Comparison of ENCODE assay signal across 20 mouse cellular contexts in the genomic region with DNA sequence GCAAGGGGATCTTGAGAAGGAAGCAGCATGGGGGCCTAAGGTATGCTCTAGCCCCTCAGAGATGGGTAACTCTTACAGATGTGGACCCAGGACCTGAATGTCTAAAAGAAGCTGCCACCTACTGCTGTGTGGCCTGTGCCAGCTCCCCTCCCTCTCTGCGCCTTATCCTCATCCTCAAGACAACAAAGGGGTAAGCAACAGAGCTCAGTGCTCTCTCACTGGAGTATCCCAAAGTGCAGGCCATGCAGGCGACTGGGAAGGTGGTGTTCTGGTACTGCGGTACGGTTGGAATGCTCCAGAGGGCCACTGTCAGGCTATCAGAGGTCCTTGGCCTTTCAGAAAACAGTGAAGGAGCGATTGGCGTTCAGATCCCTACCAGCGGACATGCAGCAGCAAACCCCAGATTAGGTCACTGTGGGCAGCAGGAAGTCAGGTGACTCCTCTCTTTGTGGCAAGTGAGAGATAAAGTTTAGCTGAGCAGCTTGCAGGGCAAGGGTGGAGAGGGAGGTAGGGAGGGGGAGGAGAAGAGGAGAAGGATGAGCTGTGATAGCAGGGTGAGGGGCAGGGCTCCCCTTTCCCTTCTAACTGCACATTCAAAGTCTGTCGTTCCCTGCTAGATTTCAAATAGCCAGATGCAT. TPM values are rescaled to one million over a fixed set of nuclear protein-coding genes. Genes with fewer than 3 reads are reported as not detected.
A peak's percentile ranks its signal among the peaks of the same experiment; 100 is the strongest.
DNase-seq lines count a peak whose midpoint lies in the region; ATAC-seq and TF ChIP-seq lines count a peak whose summit lies in the region.
"Had no signal": no experiment of that assay in that cellular context is flagged by ENCODE, and none has a peak within 500 bp of the region (broad histone marks: within the 10 kb centered on the region; RNA-seq: fewer than 3 reads in every experiment).

No protein-coding gene starts in this region.

- intact Hi-C loops in heart, postnatal 14 days (cut with DNase I): no loop called here
- intact Hi-C loops in left cerebral cortex, postnatal 4 days (cut with DNase I): no loop called here

- peak; percentile 93 for ATAC-seq in G1E (ENCODE audit: extremely low read depth, insufficient number of reproducible peaks, low FRiP score, poor library complexity, severe bottlenecking)
- ATAC-seq in megakaryocyte progenitor cell, adult 5-6 weeks (replicated peaks; ENCODE audit: poor library complexity): peak; percentile 81
- ATAC-seq: forebrain, embryonic 15.5 days had no signal

- H3K36me3 ChIP-seq in heart, embryonic 10.5 days: no peaks in the 10 kb centered on the region
- H3K36me3 ChIP-seq in G1E (replicated peaks): no peaks in the 10 kb centered on the region
- no peaks in the 10 kb centered on the region for H3K36me3 ChIP-seq in limb, embryonic 10.5 days
- H3K36me3 ChIP-seq: forebrain, embryonic 15.5 days; hindbrain, embryonic 12.5 days; limb, embryonic 12.5 days; midbrain, embryonic 12.5 days had no signal

- TF ChIP-seq CTCF in G1E (IDR thresholded peaks at IDR 0.05; ENCODE audit: low read depth, low read length): no peak

- no peaks in the 10 kb centered on the region for H3K9me3 ChIP-seq in heart, embryonic 10.5 days
- no peaks in the 10 kb centered on the region for H3K9me3 ChIP-seq in G1E (replicated peaks)
- H3K9me3 ChIP-seq in limb, embryonic 10.5 days (replicated peaks): no peaks in the 10 kb centered on the region
- H3K9me3 ChIP-seq: forebrain, embryonic 15.5 days; hindbrain, embryonic 12.5 days; limb, embryonic 12.5 days; midbrain, embryonic 12.5 days had no signal

- WGBS in heart, embryonic 10.5 days: 25% methylated on average over 8 of the region's 8 CpGs
- 65% methylated on average over 8 of the region's 8 CpGs for WGBS in limb, embryonic 10.5 days

- no peaks in the 10 kb centered on the region for H3K27me3 ChIP-seq in heart, embryonic 10.5 days (ENCODE audit: insufficient read depth, poor library complexity, severe bottlenecking)
- H3K27me3 ChIP-seq in G1E (ENCODE audit: insufficient read depth, low read length): peaks cover 23% of the 10 kb centered on the region
- no peaks in the 10 kb centered on the region for H3K27me3 ChIP-seq in limb, embryonic 10.5 days (ENCODE audit: low read depth, poor library complexity, severe bottlenecking)
- H3K27me3 ChIP-seq: forebrain, embryonic 15.5 days; hindbrain, embryonic 12.5 days; limb, embryonic 12.5 days; midbrain, embryonic 12.5 days had no signal

- no peak overlapping the region for H3K4me3 ChIP-seq in heart, embryonic 10.5 days
- no peak overlapping the region for H3K4me3 ChIP-seq in G1E (ENCODE audit: low read depth, low read length)
- no peak overlapping the region for H3K4me3 ChIP-seq in limb, embryonic 10.5 days
- H3K4me3 ChIP-seq: erythroblast, embryonic 14.5 days; forebrain, embryonic 15.5 days; hindbrain, embryonic 12.5 days; limb, embryonic 12.5 days; midbrain, embryonic 12.5 days; myocyte had no signal

- peak overlapping the region; percentile 74 for H3K27ac ChIP-seq in heart, embryonic 10.5 days
- peak overlapping the region; percentile 9; the same call in 1 of the 2 replicates for H3K27ac ChIP-seq in limb, embryonic 10.5 days
- H3K27ac ChIP-seq: forebrain, embryonic 15.5 days; hindbrain, embryonic 12.5 days; limb, embryonic 12.5 days; midbrain, embryonic 12.5 days had no signal

- peaks cover 19% of the 10 kb centered on the region for H3K4me1 ChIP-seq in heart, embryonic 10.5 days
- H3K4me1 ChIP-seq in G1E (ENCODE audit: insufficient read depth, low read depth, low read length): peaks cover 14% of the 10 kb centered on the region
- H3K4me1 ChIP-seq in limb, embryonic 10.5 days: 0 out of 2 replicates have a peak, but pooled peaks cover 5% of the 10 kb centered on the region
- H3K4me1 ChIP-seq: forebrain, embryonic 15.5 days; hindbrain, embryonic 12.5 days; limb, embryonic 12.5 days; midbrain, embryonic 12.5 days had no signal

- no peak for DNase-seq in heart, embryonic 10.5 days (ENCODE audit: low spot score)
- no peak for DNase-seq in heart, postnatal 14 days
- no peak for DNase-seq in G1E (ENCODE audit: low spot score)
- DNase-seq in limb, embryonic 10.5 days (ENCODE audit: low spot score): no peak
- no peak for DNase-seq in lung, adult 18-20 months
- no peak for DNase-seq in gastrocnemius, postnatal 25 days
- DNase-seq in left cerebral cortex, postnatal 4 days: no peak
- DNase-seq: adrenal gland, postnatal 10 days; cerebellum, adult 9-10 months; kidney, adult 18-20 months; kidney, postnatal 4 days; layer of hippocampus, postnatal 36 days; lung, postnatal 10 days had no signal

RNA-seq across cellular contexts. Expression of a gene that starts 22.3 kb away (rescaled TPM):
- 75.5 and 90.8 TPM in 2 replicates for polyA plus RNA-seq in heart, embryonic 10.5 days (2016; fragmentation: Nextera tagmentation; extraction: Ambion mirVana)
- 100 to 1,000 TPM; 168 to 178 TPM for total RNA-seq in heart, postnatal 14 days (2021)
- total RNA-seq in G1E (2014; fragmentation: Nextera tagmentation) (51.7 and 54.7 TPM in 2 replicates), G1E (2017) (59.5 and 68.4 TPM in 2 replicates)
- polyA plus RNA-seq in G1E (2012): 46.6 and 63.0 TPM in 2 replicates
- polyA plus RNA-seq in limb, embryonic 10.5 days (2016; fragmentation: Nextera tagmentation; extraction: Ambion mirVana): 52.4 and 54.0 TPM in 2 replicates
- 78.2 and 89.9 TPM in 2 replicates for total RNA-seq in megakaryocyte progenitor cell, adult 5-6 weeks (2015)
- 83.3 and 99.5 TPM in 2 replicates for total RNA-seq in megakaryocyte progenitor cell, adult 5-6 weeks (2017)
- total RNA-seq in gastrocnemius, postnatal 25 days (2021): 10 to 100 TPM; 78.0 to 80.1 TPM
- total RNA-seq in left cerebral cortex, postnatal 4 days (2021): 10 to 100 TPM; 34.4 to 36.1 TPM

RNA-seq across cellular contexts. Expression of a gene that starts 25.6 kb away (rescaled TPM):
- not detected in 2 replicates for polyA plus RNA-seq in heart, embryonic 10.5 days (2016; fragmentation: Nextera tagmentation; extraction: Ambion mirVana)
- total RNA-seq in heart, postnatal 14 days (2021): 1 to 10 TPM in 1 of 2 experiments, under 1 TPM in 1; 0.22 to 1.4 TPM
- total RNA-seq in G1E (2014; fragmentation: Nextera tagmentation): not detected in 2 replicates
- 0.81 and 1.2 TPM in 2 replicates for total RNA-seq in G1E (2017)
- 0.02 TPM in 1 of 2 replicates, not detected in the other for polyA plus RNA-seq in G1E (2012)
- polyA plus RNA-seq in limb, embryonic 10.5 days (2016; fragmentation: Nextera tagmentation; extraction: Ambion mirVana): not detected in 2 replicates
- 22.5 and 24.1 TPM in 2 replicates for total RNA-seq in megakaryocyte progenitor cell, adult 5-6 weeks (2015)
- total RNA-seq in megakaryocyte progenitor cell, adult 5-6 weeks (2017): 17.7 and 27.9 TPM in 2 replicates
- 1 to 10 TPM in 1 of 2 experiments, under 1 TPM in 1; 0.20 to 1.3 TPM for total RNA-seq in gastrocnemius, postnatal 25 days (2021)
- under 1 TPM; 0.30 to 0.81 TPM for total RNA-seq in left cerebral cortex, postnatal 4 days (2021)

Comparison
In these comparisons a context has a peak if more than half of its experiments do, and no peak if none do; other contexts are left out.
1. RNA of a gene that starts 25.6 kb away (total RNA-seq): 17.7 to 27.9 TPM in megakaryocyte progenitor cell, adult 5-6 weeks; 0.22 to 1.4 TPM in heart, postnatal 14 days, 0.20 to 1.3 TPM in gastrocnemius, postnatal 25 days, 0.81 to 1.2 TPM in G1E and 0.30 to 0.81 TPM in left cerebral cortex, postnatal 4 days; every median in the first group is over 4 times any median in the second.